Mouse (Mus musculus) mouse embryonic stem cell (cell line): ENCODE results near the gene Cop1.
"Not testable (repeated sequence)": the region's sequence is repeated elsewhere in the genome, so short reads cannot be mapped to it uniquely, and the experiment has no call there.

Experiments
- in situ Hi-C, 2 experiments: fragments of 300-500 bp; cut with MboI; formaldehyde crosslinking; loops; 1 replicate in 1 of 2; 3 replicates in 1 of 2; pipeline ENCODE4 v1.14.3; 2019 to 2020; ENCODE audit warnings: low sequenced_read_pairs in 2 of 2, low pct_unique_long_range_greater_than_20kb in 1 of 2, mixed read lengths in 1 of 2; ENCODE audit not compliant: unreplicated experiment in 1 of 2

Gene Cop1

DNA sequence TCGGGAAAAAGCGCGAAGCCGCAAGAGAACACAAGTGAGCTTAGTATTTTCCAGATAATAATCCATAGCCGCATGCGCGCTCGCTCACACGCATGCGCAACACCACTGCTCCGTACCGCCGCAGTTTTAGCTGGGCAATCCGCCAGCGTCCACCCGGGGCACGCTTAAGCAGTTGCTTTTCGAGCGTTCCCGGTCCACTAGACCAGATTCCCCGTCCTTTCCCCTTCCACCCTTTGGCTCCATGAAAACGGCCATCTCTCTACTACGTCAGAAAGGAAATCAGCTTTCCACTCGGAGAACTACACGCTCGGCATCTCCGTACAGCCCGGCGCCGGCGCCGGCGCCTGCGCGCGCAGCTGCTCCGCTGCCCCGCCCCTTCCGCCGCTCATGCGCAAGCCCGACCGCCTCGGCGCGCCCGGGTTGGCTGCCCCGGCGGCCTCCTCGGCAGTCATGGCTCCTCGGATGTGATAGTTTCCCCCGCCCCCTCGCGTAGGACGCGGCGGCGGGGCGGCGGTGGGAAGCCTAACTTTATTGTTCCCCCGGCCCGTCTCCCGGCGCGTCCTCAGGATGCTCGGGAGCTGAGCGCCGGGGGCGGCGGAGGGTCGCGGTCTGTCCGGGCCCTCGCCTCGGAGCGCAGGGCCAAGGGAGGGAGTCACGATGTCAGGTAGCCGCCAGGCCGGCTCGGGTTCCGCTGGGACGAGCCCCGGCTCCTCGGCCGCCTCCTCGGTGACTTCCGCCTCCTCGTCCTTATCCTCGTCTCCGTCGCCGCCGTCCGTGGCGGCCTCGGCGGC lies at the start of gene Cop1:
Gene Cop1, plus strand, starts transcription at position 540 of the 791 bp plus-strand sequence.
- in situ Hi-C loops = not testable (repeated sequence)

- in situ Hi-C loops = no loop called here
Measured at GRCm38 (mm10) chr1:159186741-159187140, 45.4 kb upstream of the Cop1 start.

DNA sequence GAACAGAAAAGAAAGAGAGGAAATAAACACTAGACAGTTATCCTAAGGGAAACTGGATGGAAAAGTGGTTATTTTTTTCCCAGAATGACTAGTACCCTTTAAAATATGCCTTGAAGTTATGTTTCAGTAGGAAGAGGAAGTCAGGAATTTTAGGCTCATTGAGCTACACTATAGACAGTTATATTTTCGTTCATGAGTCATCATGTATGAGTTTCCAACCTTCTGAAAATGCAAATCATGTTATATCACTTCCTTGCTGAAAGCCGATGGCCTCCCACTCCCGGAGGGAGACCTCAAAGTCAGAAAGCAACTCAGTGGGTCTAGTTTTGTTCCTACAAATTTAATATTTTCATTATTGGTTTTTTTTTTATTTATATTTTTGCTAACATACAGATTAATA lies 33.5 kb upstream of the Cop1 start:
- in situ Hi-C loops = no loop called here

DNA sequence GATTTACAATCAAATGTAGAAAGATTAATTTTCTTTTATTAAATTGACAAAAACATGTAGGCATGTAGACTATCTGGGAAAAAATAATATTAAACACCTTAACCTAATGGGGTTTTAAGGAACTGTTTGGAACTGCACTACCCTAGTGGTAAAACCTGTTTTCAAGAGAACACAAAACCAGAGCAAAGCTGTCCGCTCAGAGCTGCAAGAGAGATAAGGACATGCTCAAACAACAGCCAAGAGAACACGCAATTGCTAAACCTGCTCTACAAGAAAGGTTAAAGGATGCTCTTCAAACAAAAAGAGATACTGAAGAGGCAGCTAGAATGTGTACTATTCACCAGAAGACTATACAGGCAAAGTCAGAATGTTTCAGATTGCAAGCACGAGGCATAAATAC lies 32.5 kb upstream of the Cop1 start:
- in situ Hi-C loops = no loop called here

DNA sequence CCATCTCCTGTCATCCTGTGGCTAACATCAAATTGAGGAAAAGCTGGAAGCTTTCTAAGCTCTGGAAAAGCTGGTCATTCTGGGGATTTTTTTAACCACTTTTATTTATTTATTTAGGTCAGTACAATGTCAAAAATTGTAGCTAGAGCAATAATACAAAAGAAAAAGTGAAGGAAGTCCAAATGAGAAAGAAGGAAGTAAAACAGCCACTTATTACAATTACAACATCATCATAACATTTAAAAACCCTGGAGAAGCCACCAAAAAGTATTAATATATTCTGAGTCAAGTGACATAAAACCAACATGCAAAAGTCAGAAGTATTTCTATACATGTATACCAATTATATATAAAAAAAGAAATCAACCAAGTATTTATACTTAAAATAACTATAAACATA lies 30.9 kb upstream of the Cop1 start:
- in situ Hi-C loops = no loop called here

- in situ Hi-C loops = no loop called here
Measured at GRCm38 (mm10) chr1:159211711-159212110, 20.4 kb upstream of the Cop1 start.

DNA sequence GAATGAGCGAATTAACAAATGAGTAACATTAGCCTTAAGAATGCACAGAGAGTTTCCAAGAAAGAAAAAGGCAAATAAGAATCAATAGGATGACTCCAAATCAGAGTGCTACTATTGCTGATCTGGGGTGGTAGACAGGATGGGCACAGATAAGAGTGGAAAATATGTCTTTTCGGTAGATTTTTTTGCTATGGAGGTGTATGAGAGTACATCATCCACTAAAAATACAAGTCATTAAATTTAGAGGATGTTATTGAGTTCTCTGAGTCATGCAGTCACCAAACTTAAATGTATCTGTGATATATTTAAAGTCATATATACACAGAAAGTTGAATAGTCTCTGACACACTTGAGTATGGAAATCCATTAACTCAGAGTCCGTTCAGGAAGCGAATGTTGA lies 14.7 kb upstream of the Cop1 start:
- in situ Hi-C loops = no loop called here

GRCm38 (mm10) chr1:159222046-159222445 lies 10.1 kb upstream of the Cop1 start:
- in situ Hi-C loops = no loop called here

DNA sequence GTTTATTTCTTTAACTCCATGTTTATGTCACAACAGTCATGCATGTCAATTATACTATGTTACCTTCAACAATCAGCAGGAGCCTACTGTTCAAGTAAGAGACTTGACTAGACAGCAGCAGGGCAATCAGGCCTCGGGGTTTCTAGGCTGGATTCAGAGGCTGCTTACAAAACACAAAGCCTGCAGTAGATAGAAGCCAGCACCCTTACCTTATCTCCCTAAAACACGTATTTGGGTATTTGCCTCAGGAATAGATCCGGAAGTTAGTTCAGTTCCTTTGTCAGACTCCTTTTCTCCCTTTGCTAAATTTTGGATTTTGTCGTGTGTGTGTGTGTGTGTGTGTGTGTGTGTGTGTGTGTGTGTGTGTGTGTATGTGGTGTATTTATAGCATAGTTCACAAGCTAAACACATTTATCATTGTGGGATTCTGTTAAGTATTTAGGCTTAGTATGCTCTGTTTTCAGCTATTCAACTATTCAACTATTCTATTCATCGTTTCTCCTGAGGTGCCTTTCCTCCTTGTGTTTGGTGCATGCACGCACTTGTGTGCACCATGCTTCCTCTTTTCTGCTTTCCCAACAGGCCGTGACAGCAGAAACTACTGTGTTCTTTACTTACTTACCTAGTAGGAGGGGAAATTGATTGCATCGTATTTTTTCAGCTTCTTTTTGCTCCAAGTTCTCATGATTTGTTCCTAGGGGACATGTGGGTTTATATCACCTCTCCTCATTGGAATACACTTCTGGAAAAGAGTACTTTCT lies 6.9 kb upstream of the Cop1 start:
- in situ Hi-C loops = no loop called here

- in situ Hi-C loops = not testable (repeated sequence)
Measured at GRCm38 (mm10) chr1:159232572-159233261, 597 bp downstream of the Cop1 start.

- in situ Hi-C loops = no loop called here
Measured at GRCm38 (mm10) chr1:159233426-159233825, 1.3 kb downstream of the Cop1 start.

DNA sequence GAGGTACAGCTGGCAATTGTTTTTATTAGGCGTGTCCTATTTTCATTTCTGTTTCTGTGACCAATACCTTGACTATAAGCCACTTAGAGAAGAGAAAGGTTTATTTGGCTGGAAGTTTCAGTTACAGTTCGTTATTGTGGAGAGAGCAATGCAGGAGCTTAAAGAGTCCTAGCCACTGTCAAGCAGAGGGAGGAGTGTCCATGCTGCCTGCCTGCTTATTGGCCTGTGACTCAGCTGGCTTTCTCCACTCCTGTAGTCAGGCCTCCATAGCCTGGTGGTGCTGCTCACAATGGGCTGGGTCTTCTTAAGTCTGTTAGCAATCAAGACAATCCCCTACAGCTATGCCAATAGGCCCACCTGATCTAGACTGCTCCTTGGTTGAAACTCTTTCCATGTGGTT lies 2.4 kb downstream of the Cop1 start:
- in situ Hi-C loops = no loop called here

DNA sequence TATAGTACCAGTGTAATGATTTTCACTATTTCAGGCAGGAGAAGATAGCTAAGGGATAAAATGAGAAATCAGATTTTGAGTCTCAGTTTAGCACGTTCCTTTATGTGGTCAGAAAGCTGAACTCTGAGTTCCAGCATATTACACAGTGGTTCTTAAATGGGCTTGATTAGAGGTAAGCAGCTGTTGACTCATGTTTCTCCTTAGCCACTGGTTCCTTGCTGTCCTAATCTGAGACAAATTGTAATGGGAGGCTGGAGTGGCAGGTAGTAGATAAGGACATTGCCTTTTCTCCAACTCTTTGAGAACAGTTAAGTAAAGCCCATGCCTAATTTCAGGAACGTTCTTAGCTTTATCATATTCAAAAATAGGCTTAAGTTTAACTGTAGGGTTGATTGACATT lies 3.6 kb downstream of the Cop1 start:
- in situ Hi-C loops = no loop called here

DNA sequence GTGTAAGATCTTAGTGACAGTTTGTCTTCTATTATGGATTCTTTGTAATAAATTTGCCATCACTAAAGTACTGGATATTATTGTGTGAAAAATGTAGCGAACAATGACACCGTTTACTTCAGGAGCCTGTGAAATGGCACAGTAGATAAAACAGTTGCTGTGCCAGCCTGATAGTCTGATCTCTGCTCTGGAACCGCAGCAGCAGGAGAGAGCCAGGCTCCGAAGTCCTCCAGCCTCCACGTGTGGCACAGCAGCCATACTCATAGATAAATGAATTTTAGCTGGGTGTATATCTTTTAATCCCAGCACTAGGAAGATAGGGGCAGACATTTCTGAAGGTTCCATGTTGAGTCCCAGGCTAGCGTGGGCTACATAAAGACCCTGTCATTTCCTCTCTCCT lies 6.0 kb downstream of the Cop1 start:
- in situ Hi-C loops = no loop called here

GRCm38 (mm10) chr1:159250320-159250719 lies 18.2 kb downstream of the Cop1 start:
- in situ Hi-C loops = no loop called here

GRCm38 (mm10) chr1:159253078-159253477 lies 21.0 kb downstream of the Cop1 start:
- in situ Hi-C loops = no loop called here

DNA sequence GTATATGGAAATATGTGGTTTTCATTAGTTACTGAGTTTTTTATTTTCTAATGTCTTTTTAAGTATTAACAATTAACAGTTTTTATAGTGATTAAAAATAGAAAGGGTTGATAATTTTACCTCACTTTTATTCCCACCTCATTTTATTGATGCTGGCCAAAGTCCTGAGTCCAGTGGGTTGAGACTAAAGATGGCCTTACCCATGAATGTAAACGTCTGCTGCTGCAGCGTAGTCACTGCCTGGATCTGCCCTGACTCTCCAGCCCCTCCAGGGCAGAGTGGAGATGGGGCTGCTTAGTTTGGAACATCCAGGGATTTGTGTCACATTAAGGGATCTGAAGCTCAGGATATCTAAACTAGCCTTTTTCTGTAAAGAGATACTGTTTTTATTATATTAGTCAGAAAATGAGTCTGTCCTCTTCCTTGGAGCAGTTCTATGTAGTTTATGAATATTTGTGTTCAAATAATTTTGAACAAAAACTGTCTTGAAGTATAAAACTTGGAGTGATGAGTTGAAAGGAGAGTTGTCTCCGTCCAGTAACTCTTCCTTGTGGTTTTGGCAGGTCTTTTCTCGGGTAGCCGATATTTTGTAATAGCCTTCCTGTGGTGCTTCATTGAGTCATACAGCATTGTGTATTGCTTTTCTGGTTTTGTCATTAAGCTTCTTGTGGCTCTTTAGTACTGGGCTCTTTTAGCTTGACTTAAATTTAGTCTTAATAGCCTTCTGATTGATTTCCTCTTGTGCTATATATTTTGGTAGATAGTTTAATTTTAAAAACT lies 23.0 kb downstream of the Cop1 start:
- in situ Hi-C loops = no loop called here

DNA sequence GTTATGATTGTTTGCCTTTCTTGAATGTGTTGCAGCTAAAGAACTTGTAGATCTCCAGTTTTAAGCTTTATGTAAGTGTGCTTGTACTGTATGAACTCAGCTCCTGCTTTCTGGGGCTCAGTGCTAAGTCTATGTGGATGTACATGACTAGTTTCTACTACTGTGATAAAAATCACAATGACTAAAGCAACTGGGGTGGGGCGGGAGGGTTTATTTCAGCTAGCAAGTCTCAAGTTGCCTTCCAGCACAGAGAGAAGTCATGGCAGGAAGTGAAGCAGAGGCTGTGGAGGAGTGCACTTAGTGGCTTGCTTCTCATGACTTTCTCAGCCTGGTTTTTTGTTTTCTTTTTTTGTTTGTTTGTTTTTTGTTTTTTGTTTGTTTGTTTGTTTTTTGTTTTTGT lies 24.4 kb downstream of the Cop1 start:
- in situ Hi-C loops = no loop called here

GRCm38 (mm10) chr1:159263820-159264219 lies 31.7 kb downstream of the Cop1 start:
- in situ Hi-C loops = no loop called here
